Mouse (Mus musculus): ENCODE results near the gene Olfr46.

DNA sequence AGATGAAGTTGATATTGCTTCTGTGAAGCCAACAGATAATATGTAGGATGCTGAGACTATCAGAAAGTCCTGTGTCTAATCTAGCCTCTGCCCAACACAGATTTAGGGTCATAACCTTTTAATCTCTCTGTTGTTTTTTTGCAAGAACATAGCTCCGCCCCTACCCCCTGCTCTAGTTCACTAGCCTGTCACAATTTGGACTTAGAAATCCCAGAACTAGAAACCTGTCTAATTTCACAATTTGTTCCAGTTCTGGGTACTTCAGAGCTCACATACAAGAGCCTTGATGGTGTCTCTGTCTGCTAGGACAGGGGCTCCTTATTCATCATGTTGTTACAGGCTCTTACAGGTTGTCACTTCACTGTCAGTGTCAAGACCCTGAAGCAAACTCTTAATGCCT, 29.5 kb downstream of the Olfr46 start:
- TF ChIP-seq CTCF (IDR thresholded peaks at IDR 0.05; ENCODE audit: extremely low read depth, insufficient read depth, insufficient read length, insufficient replicate concordance) (no peak), POLR2A (IDR thresholded peaks at IDR 0.05; ENCODE audit: low read depth, low read length) (no peak)
